Mouse (Mus musculus): Measurements from ENCODE around the gene Ktn1. TPM values are rescaled to one million over a fixed set of nuclear protein-coding genes. Genes with fewer than 3 reads are reported as not detected.

Gene Ktn1
- polyA plus RNA-seq (2015; fragmentation: Nextera tagmentation; extraction: Ambion mirVana): 48.9 and 63.6 TPM in 2 replicates

- no peaks in the 10 kb centered on the region for H3K36me3 ChIP-seq (ENCODE audit: control insufficient read depth, insufficient read depth, low read length)
- no peaks in the 10 kb centered on the region for H3K9me3 ChIP-seq (replicated peaks; ENCODE audit: control insufficient read depth, low read length)
- peak within 1 kb of the TSS; percentile 67 for H3K4me2 ChIP-seq (ENCODE audit: low read depth, low read length)
- H3K4me3 ChIP-seq (replicated peaks; ENCODE audit: low read length): peak within 1 kb of the TSS; percentile 93
- H3K27ac ChIP-seq (ENCODE audit: low read length): peak within 1 kb of the TSS; percentile 98
- H3K4me1 ChIP-seq (ENCODE audit: control insufficient read depth, insufficient read depth, low read length): peaks cover 7% of the 10 kb centered on the region; the same call in 1 of the 2 replicates
- H3K9ac ChIP-seq (ENCODE audit: low read length): peak within 1 kb of the TSS; percentile 97
- no peak for ATAC-seq (ENCODE audit: insufficient read depth, low FRiP score)
- H3K27me3 ChIP-seq (ENCODE audit: control insufficient read depth, insufficient read depth, low read length): no peaks in the 10 kb centered on the region
- 46% methylated on average over 5 of the region's 5 CpGs for WGBS
Measured at GRCm38 (mm10) chr14:47648218-47648617, at the start of gene Ktn1. Gene Ktn1, plus strand, starts transcription at chr14:47648448.

DNA sequence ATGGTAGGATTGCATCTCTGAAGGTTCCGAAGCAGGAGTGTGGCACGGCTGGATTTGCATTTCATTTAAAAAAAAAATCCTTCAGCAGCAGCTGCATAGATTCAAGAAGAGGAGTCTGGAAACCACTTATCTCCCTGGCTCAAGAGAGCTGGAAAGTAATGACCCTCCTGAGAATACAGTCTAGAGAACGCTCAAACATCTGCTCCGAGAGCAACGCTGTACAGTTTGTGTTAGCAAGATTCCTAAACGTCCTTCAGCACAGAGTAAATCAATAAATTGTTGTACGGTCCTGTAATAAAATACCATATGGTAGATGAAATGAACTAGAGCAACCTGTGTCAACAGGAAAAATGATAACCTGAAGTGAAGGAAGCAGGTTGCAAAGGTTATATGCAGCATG lies 35.0 kb upstream of the Ktn1 start:
- 40% methylated on average over 7 of the region's 7 CpGs for WGBS
- H3K9ac ChIP-seq (ENCODE audit: low read length): no peak overlapping the region
- no peak overlapping the region for H3K4me3 ChIP-seq (replicated peaks; ENCODE audit: low read length)
- H3K4me2 ChIP-seq (ENCODE audit: low read depth, low read length): no peak overlapping the region
- H3K36me3 ChIP-seq (ENCODE audit: control insufficient read depth, insufficient read depth, low read length): no peaks in the 10 kb centered on the region
- H3K27me3 ChIP-seq (ENCODE audit: control insufficient read depth, insufficient read depth, low read length): no peaks in the 10 kb centered on the region
- H3K4me1 ChIP-seq (ENCODE audit: control insufficient read depth, insufficient read depth, low read length): no peaks in the 10 kb centered on the region
- ATAC-seq (ENCODE audit: insufficient read depth, low FRiP score): 0 out of 2 replicates have a peak, but pooled peaks have one; percentile 37
- no peak overlapping the region for H3K27ac ChIP-seq (ENCODE audit: low read length)
- H3K9me3 ChIP-seq (replicated peaks; ENCODE audit: control insufficient read depth, low read length): no peaks in the 10 kb centered on the region

DNA sequence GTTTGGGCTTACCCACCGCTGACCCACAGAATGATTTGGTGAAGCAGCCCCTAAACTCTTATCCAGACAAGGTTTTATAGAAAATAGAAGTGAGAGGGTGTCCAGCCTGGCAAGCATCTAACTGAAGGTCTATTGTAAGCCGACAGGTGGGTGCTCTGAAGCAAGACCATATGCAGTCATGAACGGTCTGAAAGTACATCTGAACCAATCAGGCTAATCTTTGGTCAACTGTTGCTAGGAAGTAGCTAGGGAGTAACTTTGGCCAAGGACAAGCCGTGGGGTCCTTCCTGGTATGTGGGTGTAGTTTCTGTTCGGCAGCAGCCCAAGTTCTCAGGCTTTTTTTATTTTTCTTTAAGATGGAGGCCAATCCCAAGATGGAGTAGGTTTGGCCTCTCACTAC lies 29.4 kb upstream of the Ktn1 start:
- H3K4me2 ChIP-seq (ENCODE audit: low read depth, low read length): no peak overlapping the region
- no peak overlapping the region for H3K27ac ChIP-seq (ENCODE audit: low read length)
- no peak overlapping the region for H3K9ac ChIP-seq (ENCODE audit: low read length)
- H3K4me3 ChIP-seq (replicated peaks; ENCODE audit: low read length): no peak overlapping the region
- H3K4me1 ChIP-seq (ENCODE audit: control insufficient read depth, insufficient read depth, low read length): no peaks in the 10 kb centered on the region
- ATAC-seq (ENCODE audit: insufficient read depth, low FRiP score): no peak
- H3K27me3 ChIP-seq (ENCODE audit: control insufficient read depth, insufficient read depth, low read length): no peaks in the 10 kb centered on the region
- H3K9me3 ChIP-seq (replicated peaks; ENCODE audit: control insufficient read depth, low read length): no peaks in the 10 kb centered on the region
- WGBS: 79% methylated on average over 5 of the region's 5 CpGs
- no peaks in the 10 kb centered on the region for H3K36me3 ChIP-seq (ENCODE audit: control insufficient read depth, insufficient read depth, low read length)

DNA sequence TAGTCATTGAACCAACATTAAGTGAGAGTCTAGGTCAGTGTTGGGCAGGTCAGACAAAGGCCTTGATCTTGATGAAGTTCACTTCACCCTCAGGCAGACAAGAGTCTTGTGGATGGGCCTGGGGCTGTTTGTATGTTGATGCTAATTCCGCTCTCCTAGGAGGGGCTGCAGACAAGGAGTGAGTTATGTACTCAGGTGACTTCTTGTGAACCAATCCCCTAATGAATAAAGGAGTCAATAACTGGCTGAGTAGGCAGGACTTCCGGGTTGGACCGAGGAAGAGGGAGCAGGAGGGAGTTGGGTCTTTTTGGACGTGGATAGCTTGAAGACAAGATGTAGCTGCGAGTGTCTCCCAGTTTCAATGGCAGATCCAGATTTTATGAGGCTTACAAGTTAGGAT lies 26.3 kb upstream of the Ktn1 start:
- H3K27ac ChIP-seq (ENCODE audit: low read length): no peak overlapping the region
- no peaks in the 10 kb centered on the region for H3K27me3 ChIP-seq (ENCODE audit: control insufficient read depth, insufficient read depth, low read length)
- no peaks in the 10 kb centered on the region for H3K36me3 ChIP-seq (ENCODE audit: control insufficient read depth, insufficient read depth, low read length)
- no peak overlapping the region for H3K4me3 ChIP-seq (replicated peaks; ENCODE audit: low read length)
- no peak overlapping the region for H3K4me2 ChIP-seq (ENCODE audit: low read depth, low read length)
- H3K4me1 ChIP-seq (ENCODE audit: control insufficient read depth, insufficient read depth, low read length): no peaks in the 10 kb centered on the region
- no peak overlapping the region for H3K9ac ChIP-seq (ENCODE audit: low read length)
- no peaks in the 10 kb centered on the region for H3K9me3 ChIP-seq (replicated peaks; ENCODE audit: control insufficient read depth, low read length)
- ATAC-seq (ENCODE audit: insufficient read depth, low FRiP score): no peak
- 83% methylated on average over 5 of the region's 5 CpGs for WGBS

- 63% methylated on average over 3 of the region's 3 CpGs for WGBS
- Histone ChIP-seq H3K36me3 (ENCODE audit: control insufficient read depth, insufficient read depth, low read length) (no peaks in the 10 kb centered on the region), H3K4me2 (ENCODE audit: low read depth, low read length) (peak overlapping the region; percentile 37; the same call in 1 of the 2 replicates), H3K4me3 (replicated peaks; ENCODE audit: low read length) (no peak overlapping the region; the same call in 1 of the 2 replicates), H3K9me3 (replicated peaks; ENCODE audit: control insufficient read depth, low read length) (no peaks in the 10 kb centered on the region), H3K4me1 (ENCODE audit: control insufficient read depth, insufficient read depth, low read length) (no peaks in the 10 kb centered on the region), H3K27me3 (ENCODE audit: control insufficient read depth, insufficient read depth, low read length) (no peaks in the 10 kb centered on the region), H3K9ac (ENCODE audit: low read length) (no peak overlapping the region), H3K27ac (ENCODE audit: low read length) (peak overlapping the region; percentile 76)
- peak; percentile 53; the same call in 1 of the 2 replicates for ATAC-seq (ENCODE audit: insufficient read depth, low FRiP score)
Measured at GRCm38 (mm10) chr14:47624837-47625236, 23.4 kb upstream of the Ktn1 start.

DNA sequence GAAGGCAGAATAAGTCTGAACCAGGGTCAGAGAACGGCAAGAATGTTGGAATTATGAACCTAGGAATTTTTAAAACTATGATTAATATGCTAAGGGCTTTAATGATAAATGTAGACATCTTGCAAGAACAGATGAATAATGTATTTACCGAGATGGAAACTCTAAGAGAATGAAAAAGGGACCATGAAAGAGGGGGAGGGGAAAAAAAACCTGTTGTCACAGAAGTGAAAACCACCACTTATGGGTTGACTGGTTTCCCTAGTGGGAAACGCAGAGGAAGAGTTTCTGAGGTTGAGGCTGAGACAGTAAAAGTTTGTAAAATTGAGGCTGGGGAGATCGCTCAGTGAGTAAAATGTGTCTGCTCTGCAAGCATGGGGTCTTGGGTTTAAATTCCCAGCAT lies 22.1 kb upstream of the Ktn1 start:
- H3K27ac ChIP-seq (ENCODE audit: low read length): no peak overlapping the region
- H3K4me1 ChIP-seq (ENCODE audit: control insufficient read depth, insufficient read depth, low read length): no peaks in the 10 kb centered on the region
- no peak overlapping the region for H3K4me3 ChIP-seq (replicated peaks; ENCODE audit: low read length)
- no peaks in the 10 kb centered on the region for H3K9me3 ChIP-seq (replicated peaks; ENCODE audit: control insufficient read depth, low read length)
- H3K27me3 ChIP-seq (ENCODE audit: control insufficient read depth, insufficient read depth, low read length): no peaks in the 10 kb centered on the region
- H3K36me3 ChIP-seq (ENCODE audit: control insufficient read depth, insufficient read depth, low read length): no peaks in the 10 kb centered on the region
- WGBS: 73% methylated on average over 4 of the region's 4 CpGs
- H3K9ac ChIP-seq (ENCODE audit: low read length): no peak overlapping the region
- H3K4me2 ChIP-seq (ENCODE audit: low read depth, low read length): no peak overlapping the region
- ATAC-seq (ENCODE audit: insufficient read depth, low FRiP score): no peak

GRCm38 (mm10) chr14:47626812-47627211 lies 21.4 kb upstream of the Ktn1 start:
- Histone ChIP-seq H3K9ac (ENCODE audit: low read length) (no peak overlapping the region), H3K27me3 (ENCODE audit: control insufficient read depth, insufficient read depth, low read length) (no peaks in the 10 kb centered on the region), H3K4me1 (ENCODE audit: control insufficient read depth, insufficient read depth, low read length) (no peaks in the 10 kb centered on the region), H3K9me3 (replicated peaks; ENCODE audit: control insufficient read depth, low read length) (no peaks in the 10 kb centered on the region), H3K4me3 (replicated peaks; ENCODE audit: low read length) (no peak overlapping the region), H3K27ac (ENCODE audit: low read length) (no peak overlapping the region), H3K36me3 (ENCODE audit: control insufficient read depth, insufficient read depth, low read length) (no peaks in the 10 kb centered on the region), H3K4me2 (ENCODE audit: low read depth, low read length) (no peak overlapping the region)
- no peak for ATAC-seq (ENCODE audit: insufficient read depth, low FRiP score)
- 60% methylated on average over 2 of the region's 2 CpGs for WGBS

- 81% methylated on average over 5 of the region's 5 CpGs for WGBS
- Histone ChIP-seq H3K27ac (ENCODE audit: low read length) (no peak overlapping the region), H3K9me3 (replicated peaks; ENCODE audit: control insufficient read depth, low read length) (no peaks in the 10 kb centered on the region), H3K4me1 (ENCODE audit: control insufficient read depth, insufficient read depth, low read length) (no peaks in the 10 kb centered on the region), H3K4me3 (replicated peaks; ENCODE audit: low read length) (no peak overlapping the region), H3K4me2 (ENCODE audit: low read depth, low read length) (no peak overlapping the region), H3K9ac (ENCODE audit: low read length) (no peak overlapping the region), H3K27me3 (ENCODE audit: control insufficient read depth, insufficient read depth, low read length) (no peaks in the 10 kb centered on the region), H3K36me3 (ENCODE audit: control insufficient read depth, insufficient read depth, low read length) (no peaks in the 10 kb centered on the region)
- ATAC-seq (ENCODE audit: insufficient read depth, low FRiP score): no peak
Measured at GRCm38 (mm10) chr14:47627360-47627759, 20.9 kb upstream of the Ktn1 start.

GRCm38 (mm10) chr14:47632419-47632818 lies 15.8 kb upstream of the Ktn1 start:
- Histone ChIP-seq H3K4me2 (ENCODE audit: low read depth, low read length) (no peak overlapping the region), H3K9me3 (replicated peaks; ENCODE audit: control insufficient read depth, low read length) (no peaks in the 10 kb centered on the region), H3K4me1 (ENCODE audit: control insufficient read depth, insufficient read depth, low read length) (peaks cover 13% of the 10 kb centered on the region), H3K27me3 (ENCODE audit: control insufficient read depth, insufficient read depth, low read length) (no peaks in the 10 kb centered on the region), H3K9ac (ENCODE audit: low read length) (no peak overlapping the region), H3K4me3 (replicated peaks; ENCODE audit: low read length) (no peak overlapping the region), H3K36me3 (ENCODE audit: control insufficient read depth, insufficient read depth, low read length) (no peaks in the 10 kb centered on the region), H3K27ac (ENCODE audit: low read length) (no peak overlapping the region)
- 81% methylated on average over 1 of the region's 1 CpGs for WGBS
- ATAC-seq (ENCODE audit: insufficient read depth, low FRiP score): no peak

Data from stomach, embryonic 16.5 days (tissue).